Mouse (Mus musculus) ovary, postnatal 36 days (tissue): ENCODE results near the gene Abcc1.

Experiments
- DNase-seq: peaks from one replicate; pipeline ENCODE4 v3.0.0; 2022; ENCODE audit warnings: low spot score, mixed read lengths

Gene Abcc1

DNA sequence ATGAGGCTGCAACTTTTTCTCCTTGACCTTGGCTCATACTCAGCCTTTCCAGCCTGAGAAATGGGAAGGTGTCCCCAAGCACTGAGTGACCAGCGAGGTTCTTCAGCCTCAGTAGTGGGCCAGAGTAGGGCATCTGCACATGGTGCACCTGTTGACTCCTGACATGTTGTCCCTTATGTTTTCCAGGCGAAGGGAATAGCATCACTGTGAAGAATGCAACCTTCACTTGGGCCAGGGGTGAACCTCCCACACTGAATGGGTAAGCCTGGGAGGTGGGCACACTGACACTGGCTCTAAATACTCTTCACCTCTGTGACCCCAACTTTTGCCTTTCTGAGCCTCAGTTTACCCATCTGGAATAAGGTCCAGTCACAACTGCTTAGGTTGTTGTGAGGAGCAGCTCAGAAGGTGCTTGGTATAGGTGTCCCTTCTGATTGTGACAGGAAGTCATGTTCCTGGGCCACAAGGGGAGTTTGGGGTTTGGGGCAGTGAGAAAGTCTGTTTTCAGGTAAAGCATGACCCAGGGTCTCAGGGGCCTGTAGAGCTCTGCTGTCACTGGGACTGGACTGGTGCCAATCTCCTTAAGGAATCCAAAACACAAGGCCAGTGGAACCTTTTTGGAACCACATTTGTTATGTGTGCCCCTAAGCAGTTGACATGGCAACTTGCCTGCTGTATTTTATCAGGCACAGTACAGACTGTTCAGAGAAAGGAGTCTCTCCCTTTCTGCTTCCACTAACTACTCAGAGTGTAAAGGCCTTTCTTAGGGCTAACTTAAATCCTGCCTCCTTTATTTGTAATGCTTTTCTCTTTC is 78.7 kb downstream of the Abcc1 start:
- no peak for DNase-seq

GRCm38 (mm10) chr16:14444059-14444855 is 82.9 kb downstream of the Abcc1 start:
- DNase-seq, result no peak

DNA sequence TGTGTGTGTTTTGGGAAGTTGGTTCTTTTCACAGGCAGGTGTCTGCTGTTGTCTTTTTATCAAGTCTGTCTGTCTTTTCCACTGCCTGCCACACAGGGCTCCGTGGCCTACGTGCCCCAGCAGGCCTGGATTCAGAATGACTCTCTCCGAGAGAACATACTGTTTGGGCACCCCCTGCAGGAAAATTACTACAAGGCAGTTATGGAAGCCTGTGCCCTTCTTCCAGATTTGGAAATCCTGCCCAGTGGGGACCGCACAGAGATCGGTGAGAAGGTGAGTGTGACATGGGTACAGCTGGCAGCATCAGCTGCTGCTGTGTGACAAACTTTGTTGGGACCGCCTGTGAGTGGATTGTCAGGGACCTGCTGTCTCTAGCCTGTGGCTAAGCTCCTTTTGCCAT is 83.8 kb downstream of the Abcc1 start:
- DNase-seq, result no peak

DNA sequence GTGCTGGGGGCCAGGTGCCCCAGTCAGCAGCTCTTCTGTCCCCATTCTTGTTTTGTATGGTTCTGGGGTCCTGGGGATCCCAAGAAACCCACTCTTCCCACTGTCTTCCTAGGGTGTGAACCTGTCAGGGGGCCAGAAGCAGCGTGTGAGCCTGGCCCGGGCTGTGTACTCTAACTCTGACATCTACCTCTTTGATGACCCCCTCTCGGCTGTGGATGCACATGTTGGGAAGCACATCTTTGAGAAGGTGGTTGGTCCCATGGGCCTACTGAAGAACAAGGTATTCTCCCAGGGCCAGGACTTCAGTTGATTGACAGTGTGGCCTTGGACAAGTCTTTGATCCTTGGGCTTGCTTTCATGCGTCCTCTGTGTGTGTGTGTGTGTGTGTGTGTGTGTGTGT is 86.0 kb downstream of the Abcc1 start:
- no peak for DNase-seq

- DNase-seq, result no peak
Measured at GRCm38 (mm10) chr16:14448307-14448706, 86.9 kb downstream of the Abcc1 start.

DNA sequence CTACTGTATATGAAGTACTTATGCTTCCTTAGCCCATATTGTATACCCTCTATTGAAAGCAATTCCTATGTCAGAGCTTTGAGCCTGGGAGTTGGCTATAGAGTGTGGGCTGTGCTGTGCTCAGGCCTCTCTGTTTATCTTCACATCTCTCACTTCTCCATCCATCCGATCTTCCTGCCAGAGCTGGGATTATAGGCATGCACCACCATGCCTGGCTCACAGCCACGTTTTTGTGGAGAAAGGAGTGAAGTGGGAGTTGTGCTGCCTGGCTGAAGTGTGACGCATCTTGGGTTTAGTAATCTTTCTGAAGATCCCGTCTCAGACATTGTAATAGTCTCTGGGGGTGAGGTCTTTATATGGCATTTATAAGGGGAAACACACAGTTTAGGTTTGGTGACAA is 88.5 kb downstream of the Abcc1 start:
- no peak for DNase-seq

DNA sequence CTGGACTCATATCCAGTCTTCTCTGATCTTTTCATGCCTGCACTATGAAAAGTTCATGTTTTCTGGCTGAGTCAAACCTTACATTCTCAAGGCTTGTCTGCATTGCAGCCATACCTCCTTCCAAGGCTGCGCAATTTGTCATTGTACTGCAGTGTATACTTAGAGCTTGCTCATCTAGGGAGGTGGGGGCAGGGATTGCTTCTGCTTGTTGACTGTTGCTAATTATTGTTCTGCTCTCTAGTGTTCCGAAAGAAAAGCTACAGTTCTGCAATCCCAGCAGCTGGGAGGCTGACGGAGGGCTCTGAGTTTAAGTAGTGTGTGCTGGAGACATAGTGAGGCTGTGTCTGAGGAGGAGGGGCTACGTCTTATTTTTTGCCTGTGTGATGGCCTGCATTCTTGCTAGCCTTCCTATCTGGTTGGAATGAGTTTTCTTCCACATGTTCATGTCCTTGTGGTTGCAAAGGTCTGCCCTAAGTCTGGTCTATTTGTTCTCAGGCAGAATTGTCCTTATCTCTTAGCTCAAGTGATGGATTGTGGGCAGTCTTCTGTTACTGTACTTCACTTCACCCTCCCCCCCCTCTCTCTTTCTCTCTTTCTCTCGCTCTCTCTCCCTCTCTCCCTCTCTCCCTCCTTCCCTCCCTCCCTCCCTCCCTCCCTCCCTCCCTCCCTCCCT is 90.2 kb downstream of the Abcc1 start:
- DNase-seq, result no peak

GRCm38 (mm10) chr16:14462535-14462934 is 101.2 kb downstream of the Abcc1 start:
- DNase-seq, result no peak

- DNase-seq, result no peak
Measured at GRCm38 (mm10) chr16:14465016-14465415, 103.7 kb downstream of the Abcc1 start.

GRCm38 (mm10) chr16:14468351-14468750 is 107.0 kb downstream of the Abcc1 start:
- DNase-seq, result no peak

GRCm38 (mm10) chr16:14468841-14469240 is 107.5 kb downstream of the Abcc1 start:
- DNase-seq, result no peak

- no peak for DNase-seq
Measured at GRCm38 (mm10) chr16:14472171-14472570, 110.8 kb downstream of the Abcc1 start.

DNA sequence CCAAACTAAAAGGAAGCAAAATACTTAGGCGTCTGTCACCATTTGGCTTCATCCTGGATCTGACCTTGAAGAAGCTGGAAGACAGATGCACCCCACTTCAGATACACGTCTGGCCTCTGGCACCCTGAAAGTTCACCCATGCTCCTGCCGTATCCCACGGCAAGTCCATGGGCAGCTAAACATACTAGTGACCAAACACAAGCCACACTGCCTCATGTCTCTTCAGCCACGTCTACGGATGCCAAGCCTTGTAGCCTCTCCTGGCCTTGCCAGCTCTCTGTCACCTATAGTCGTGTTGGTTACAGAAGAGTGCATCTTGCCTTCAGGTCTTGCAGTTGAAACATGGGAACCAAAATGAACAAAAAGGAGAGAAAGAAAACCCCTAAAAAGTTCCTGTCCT is 112.3 kb downstream of the Abcc1 start:
- DNase-seq, result no peak

DNA sequence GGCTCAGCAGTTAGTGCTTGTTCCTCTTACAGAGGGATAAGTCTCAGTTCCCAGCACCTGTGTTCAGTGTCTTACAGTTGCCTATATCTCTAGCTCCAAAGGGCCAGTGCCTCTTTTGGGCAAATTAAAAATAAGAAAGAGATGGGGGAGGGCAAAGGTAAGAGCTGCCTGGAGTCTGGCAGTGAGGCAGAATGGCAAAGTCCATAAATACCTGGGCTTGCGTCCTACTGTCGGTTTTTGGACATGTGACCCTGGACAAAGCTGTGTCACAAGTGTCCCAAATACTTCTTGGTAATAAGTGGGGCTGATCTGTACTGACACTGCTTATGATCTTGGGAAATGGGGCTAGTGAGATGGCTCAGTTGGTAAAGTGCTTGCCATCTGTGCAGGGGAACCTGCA is 113.6 kb downstream of the Abcc1 start:
- DNase-seq, result no peak

DNA sequence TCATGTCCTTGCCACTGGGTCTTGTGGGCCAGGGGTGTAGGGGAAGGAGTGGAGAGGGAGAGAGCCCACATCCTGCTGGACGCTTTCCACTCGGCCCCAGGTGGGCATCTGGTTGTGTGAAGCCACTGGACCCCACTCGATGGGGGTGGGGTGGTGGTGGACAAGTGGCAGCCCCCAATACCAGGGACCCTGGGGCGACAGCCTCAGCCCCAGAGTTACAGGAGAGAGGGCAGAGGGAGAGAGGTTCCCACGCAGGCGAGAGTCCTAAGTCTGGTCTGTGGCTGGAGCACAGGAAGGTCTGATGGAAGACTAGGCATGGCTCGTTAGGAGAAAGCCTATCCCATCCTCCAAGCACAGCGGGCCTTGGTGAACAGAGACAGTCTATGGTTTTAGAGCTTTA is 114.7 kb downstream of the Abcc1 start:
- DNase-seq, result no peak

DNA sequence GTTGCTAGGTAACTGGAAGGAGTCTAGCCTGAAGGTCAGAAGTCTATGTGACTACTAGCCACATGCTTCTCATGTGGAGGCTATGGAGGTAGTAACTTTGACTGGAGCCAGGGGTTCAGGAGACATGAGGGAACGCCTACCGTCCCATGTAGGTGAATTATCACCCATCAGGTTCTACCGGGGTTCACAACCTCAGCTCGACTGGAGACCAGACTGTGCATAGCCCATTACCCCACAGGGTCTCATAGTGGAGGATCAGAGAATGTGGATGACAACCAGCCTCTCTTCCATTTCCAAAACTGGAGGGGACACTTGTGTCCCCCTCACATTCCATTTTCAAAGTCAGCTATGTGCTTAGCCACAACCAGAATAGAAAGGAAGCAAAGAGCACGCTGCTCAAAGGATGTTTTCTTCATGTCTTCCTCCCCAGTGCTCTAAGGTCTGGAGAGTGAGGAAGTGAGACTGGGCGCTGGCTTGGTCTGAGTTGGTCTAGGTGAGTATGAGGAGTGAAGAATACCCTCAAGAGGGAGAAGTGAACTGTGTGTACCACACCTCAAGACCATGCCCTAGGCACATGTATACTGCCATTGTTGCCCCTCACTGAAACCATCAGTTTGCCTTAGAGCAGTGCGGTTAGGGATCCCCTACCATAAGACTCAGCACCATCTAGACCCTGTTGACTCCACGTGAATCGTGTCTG is 115.5 kb downstream of the Abcc1 start:
- no peak for DNase-seq

GRCm38 (mm10) chr16:14477510-14478300 is 116.3 kb downstream of the Abcc1 start:
- DNase-seq, result no peak

- no peak for DNase-seq
Measured at GRCm38 (mm10) chr16:14479641-14480040, 118.3 kb downstream of the Abcc1 start.

GRCm38 (mm10) chr16:14483221-14483620 is 121.9 kb downstream of the Abcc1 start:
- no peak for DNase-seq

- no peak for DNase-seq
Measured at GRCm38 (mm10) chr16:14493491-14494114, 132.2 kb downstream of the Abcc1 start.
